In the genomic region with DNA sequence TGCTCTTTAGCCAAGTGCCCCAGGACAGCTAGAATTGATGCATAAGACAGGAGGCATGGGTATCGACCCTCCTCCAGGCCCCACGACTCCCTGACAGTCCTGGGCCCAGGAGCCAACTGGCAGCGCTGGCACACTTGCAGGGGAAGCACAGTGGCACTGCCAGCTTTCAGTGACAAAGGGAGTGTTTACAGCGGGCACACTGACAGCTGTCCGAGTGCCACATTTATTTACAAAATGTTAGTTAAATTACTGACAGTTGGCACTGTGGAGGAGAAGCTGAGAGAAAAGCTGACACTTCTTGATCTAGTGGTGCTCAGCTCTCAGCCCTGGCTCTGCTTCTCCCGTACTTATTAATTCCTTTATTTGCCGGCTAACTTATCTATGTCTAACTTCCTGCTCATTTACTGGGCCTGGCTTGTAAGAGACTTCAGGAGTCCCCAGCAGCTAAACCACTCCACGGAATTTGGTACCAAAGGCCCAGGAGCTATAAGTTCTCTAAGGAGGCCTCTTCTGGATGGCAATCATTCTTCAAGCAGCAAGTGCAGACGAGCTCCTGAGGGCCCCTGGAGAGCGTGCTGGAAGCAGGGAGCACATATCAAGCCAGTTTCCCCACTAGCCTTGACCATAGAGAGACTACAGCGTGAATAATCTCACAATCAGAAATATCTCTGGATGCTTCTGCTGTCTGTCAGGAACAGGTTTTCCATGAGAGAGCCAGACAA, we compare ENCODE assay signal across 12 mouse cellular contexts.
DNase-seq lines count a peak whose midpoint lies in the region; ATAC-seq and TF ChIP-seq lines count a peak whose summit lies in the region.
"Had no signal": no experiment of that assay in that cellular context is flagged by ENCODE, and none has a peak within 500 bp of the region (broad histone marks: within the 10 kb centered on the region; RNA-seq: fewer than 3 reads in every experiment).

No protein-coding gene starts in this region.

- peaks cover 18% of the 10 kb centered on the region for H3K4me1 ChIP-seq in hindbrain, embryonic 16.5 days (ENCODE audit: control insufficient read depth, insufficient read depth, low read depth, low read length)
- no peaks in the 10 kb centered on the region for H3K4me1 ChIP-seq in hindbrain, embryonic 11.5 days (replicated peaks; ENCODE audit: control insufficient read depth, insufficient read depth, low read length)
- H3K4me1 ChIP-seq in forebrain, postnatal 0 days (ENCODE audit: insufficient read depth): peaks cover 14% of the 10 kb centered on the region; the same call in 1 of the 2 replicates
- H3K4me1 ChIP-seq: limb, embryonic 13.5 days had no signal

- WGBS in hindbrain, embryonic 16.5 days: 52% methylated on average over 11 of the region's 11 CpGs
- 83% methylated on average over 11 of the region's 11 CpGs for WGBS in hindbrain, embryonic 11.5 days
- 30% methylated on average over 11 of the region's 11 CpGs for WGBS in forebrain, postnatal 0 days

- DNase-seq in hindbrain, embryonic 11.5 days (ENCODE audit: low spot score): no peak
- peak; percentile 26 for DNase-seq in right cerebral cortex, postnatal 14 days
- no peak for DNase-seq in right cerebral cortex, postnatal 25 days
- peak; percentile 84 for DNase-seq in forebrain, postnatal 0 days
- DNase-seq in urinary bladder, adult 18-20 months (ENCODE audit: low spot score in 2 of 2): no peak
- no peak for DNase-seq in Muller cell, postnatal 12 days (ENCODE audit: inconsistent ontology term)
- no peak for DNase-seq in adrenal gland, postnatal 14 days
- DNase-seq: kidney, postnatal 10 days had no signal

- peak; percentile 86 for ATAC-seq in hindbrain, embryonic 16.5 days
- no peak for ATAC-seq in hindbrain, embryonic 11.5 days (ENCODE audit: low FRiP score)
- ATAC-seq in forebrain, postnatal 0 days: peak; percentile 88

- H3K27ac ChIP-seq in hindbrain, embryonic 16.5 days (ENCODE audit: low read depth, low read length): peak overlapping the region; percentile 17; the same call in 1 of the 2 replicates
- no peak overlapping the region for H3K27ac ChIP-seq in hindbrain, embryonic 11.5 days (ENCODE audit: low read depth, low read length)
- no peak overlapping the region for H3K27ac ChIP-seq in forebrain, postnatal 0 days (ENCODE audit: low read depth, low read length)
- H3K27ac ChIP-seq: heart, adult 2 months; limb, embryonic 13.5 days; macrophage had no signal

- H3K4me3 ChIP-seq in hindbrain, embryonic 16.5 days (ENCODE audit: low read length): no peak overlapping the region
- no peak overlapping the region for H3K4me3 ChIP-seq in hindbrain, embryonic 11.5 days (ENCODE audit: low read depth, low read length)
- H3K4me3 ChIP-seq in forebrain, postnatal 0 days (ENCODE audit: low read depth, low read length): no peak overlapping the region
- H3K4me3 ChIP-seq: heart, adult 2 months; limb, embryonic 13.5 days had no signal

- H3K27me3 ChIP-seq in hindbrain, embryonic 16.5 days (replicated peaks; ENCODE audit: control insufficient read depth, insufficient read depth, low read length): no peaks in the 10 kb centered on the region
- no peaks in the 10 kb centered on the region for H3K27me3 ChIP-seq in hindbrain, embryonic 11.5 days (ENCODE audit: control insufficient read depth, insufficient read depth, low read length)
- no peaks in the 10 kb centered on the region; the same call in 1 of the 2 replicates for H3K27me3 ChIP-seq in forebrain, postnatal 0 days (ENCODE audit: insufficient read depth, low read length)

- H3K9me3 ChIP-seq in hindbrain, embryonic 16.5 days (ENCODE audit: control insufficient read depth, low read length): no peaks in the 10 kb centered on the region
- H3K9me3 ChIP-seq in hindbrain, embryonic 11.5 days (ENCODE audit: control insufficient read depth, low read length): no peaks in the 10 kb centered on the region
- H3K9me3 ChIP-seq in forebrain, postnatal 0 days (ENCODE audit: low read length): no peaks in the 10 kb centered on the region
- H3K9me3 ChIP-seq: limb, embryonic 13.5 days had no signal

- no peak overlapping the region for H3K4me2 ChIP-seq in hindbrain, embryonic 16.5 days (ENCODE audit: low read length)
- no peak overlapping the region for H3K4me2 ChIP-seq in hindbrain, embryonic 11.5 days (replicated peaks; ENCODE audit: low read depth, low read length)
- no peak overlapping the region for H3K4me2 ChIP-seq in forebrain, postnatal 0 days (ENCODE audit: low read depth)
- H3K4me2 ChIP-seq: limb, embryonic 13.5 days had no signal

- H3K9ac ChIP-seq in hindbrain, embryonic 16.5 days (ENCODE audit: low read depth, low read length): no peak overlapping the region
- H3K9ac ChIP-seq in hindbrain, embryonic 11.5 days (ENCODE audit: low read depth, low read length): no peak overlapping the region
- no peak overlapping the region for H3K9ac ChIP-seq in forebrain, postnatal 0 days
- H3K9ac ChIP-seq: limb, embryonic 13.5 days had no signal

- TF ChIP-seq CTCF in forebrain, postnatal 0 days (IDR thresholded peaks at IDR 0.05; ENCODE audit: low read depth): no peak

- no peaks in the 10 kb centered on the region for H3K36me3 ChIP-seq in hindbrain, embryonic 16.5 days (ENCODE audit: control insufficient read depth, insufficient read depth, low read length)
- no peaks in the 10 kb centered on the region for H3K36me3 ChIP-seq in hindbrain, embryonic 11.5 days (ENCODE audit: control insufficient read depth, insufficient read depth, low read length)
- no peaks in the 10 kb centered on the region for H3K36me3 ChIP-seq in forebrain, postnatal 0 days (ENCODE audit: insufficient read depth)
- H3K36me3 ChIP-seq: limb, embryonic 13.5 days had no signal

Comparison
In these comparisons a context has a peak if more than half of its experiments do, and no peak if none do; other contexts are left out.
1. DNase-seq: peak in right cerebral cortex, postnatal 14 days (single experiment) and forebrain, postnatal 0 days (single experiment); none in hindbrain, embryonic 11.5 days (single experiment), right cerebral cortex, postnatal 25 days (single experiment), urinary bladder, adult 18-20 months (0 of 2), Muller cell, postnatal 12 days (single experiment) and adrenal gland, postnatal 14 days (single experiment).